Mouse (Mus musculus) CH12.LX (cell line): ENCODE data around the gene Gm4763. TPM values are rescaled to one million over a fixed set of nuclear protein-coding genes. Genes with fewer than 3 reads are reported as not detected.

ENCODE experiments used
- DNase-seq: peaks from one replicate; pipeline ENCODE4 v3.0.0-alpha.2; 2013; ENCODE audit errors: extremely low read depth
- H3K27ac ChIP-seq: 2 replicates; pipeline ENCODE4 v1.5.1; 2012; ENCODE audit warnings: low read depth, mild to moderate bottlenecking, control low read depth, moderate library complexity; ENCODE audit not compliant: insufficient read depth
- H3K27me3 ChIP-seq: replicated peaks from 2 replicates; pipeline ENCODE3; 2012; ENCODE audit warnings: inconsistent platforms
- H3K36me3 ChIP-seq, 2 experiments: replicated peaks in 1 of 2; 2 replicates each; pipeline versions ENCODE3 to v1.6.1; 2012; ENCODE audit warnings: inconsistent platforms in 1 of 2, low read length in 1 of 2, mild to moderate bottlenecking in 1 of 2, mixed read lengths in 1 of 2, moderate library complexity in 1 of 2; ENCODE audit not compliant: control insufficient read depth in 1 of 2, insufficient read depth in 1 of 2
- H3K4me1 ChIP-seq, 2 experiments: 2 replicates each; pipeline ENCODE4 v1.6.1; 2012; ENCODE audit warnings: inconsistent platforms in 1 of 2, moderate library complexity in 1 of 2; ENCODE audit not compliant: insufficient read depth in 2 of 2, control insufficient read depth in 1 of 2
- H3K4me2 ChIP-seq: 2 replicates; pipeline ENCODE4 v1.6.1; 2012; ENCODE audit warnings: low read depth, mild to moderate bottlenecking, control low read depth; ENCODE audit not compliant: poor library complexity, insufficient read depth, severe bottlenecking
- H3K4me3 ChIP-seq, 3 experiments: fragments of 150-350 bp in 1 of 3; sonication (generic) in 1 of 3; replicated peaks in 1 of 3; 2 replicates each; pipeline versions ENCODE3 to v1.5.1; 2011 to 2012; ENCODE audit warnings: low read depth in 2 of 3, low read length in 2 of 3, mild to moderate bottlenecking in 2 of 3, moderate library complexity in 2 of 3, control low read depth in 1 of 3, improper control_type of control experiment in 1 of 3, inconsistent platforms in 1 of 3, mixed read lengths in 1 of 3; ENCODE audit not compliant: poor library complexity in 1 of 3
- H3K79me2 ChIP-seq: replicated peaks from 2 replicates; pipeline ENCODE4 v1.6.1; 2012; ENCODE audit warnings: mild to moderate bottlenecking, moderate library complexity; ENCODE audit not compliant: control insufficient read depth, poor library complexity, insufficient read depth, severe bottlenecking; ENCODE audit errors: extremely low read depth
- H3K9ac ChIP-seq: 2 replicates; pipeline ENCODE4 v1.6.1; 2012; ENCODE audit warnings: low read depth, mild to moderate bottlenecking, control low read depth, moderate library complexity; ENCODE audit not compliant: insufficient read depth
- H3K9me3 ChIP-seq: replicated peaks from 2 replicates; pipeline ENCODE3; 2012; ENCODE audit warnings: low read length, inconsistent platforms, mixed read lengths
- CHD1 ChIP-seq: IDR thresholded peaks from 2 replicates; pipeline ENCODE4 v1.6.1; 2012; ENCODE audit warnings: low read depth, low read length, improper control_type of control experiment, inconsistent platforms
- CTCF ChIP-seq, 2 experiments: IDR thresholded peaks in 1 of 2; conservative IDR thresholded peaks in 1 of 2; 2 replicates each; pipeline ENCODE4 v1.5.1; 2011 to 2012; ENCODE audit warnings: low read depth in 2 of 2, low read length in 2 of 2, improper control_type of control experiment in 1 of 2, inconsistent platforms in 1 of 2, mild to moderate bottlenecking in 1 of 2, moderate library complexity in 1 of 2
- ELF1 ChIP-seq: IDR thresholded peaks from 2 replicates; pipeline ENCODE4 v1.6.1; 2014; ENCODE audit warnings: low read depth, mild to moderate bottlenecking, inconsistent platforms, low read length, improper control_type of control experiment
- EP300 ChIP-seq: IDR thresholded peaks from 2 replicates; pipeline ENCODE4 v1.6.1; 2011; ENCODE audit warnings: low read length, improper control_type of control experiment
- JUND ChIP-seq: conservative IDR thresholded peaks from 2 replicates; pipeline ENCODE4 v1.6.1; 2011; ENCODE audit warnings: low read depth, low read length, improper control_type of control experiment
- MAFK ChIP-seq: IDR thresholded peaks from 2 replicates; pipeline ENCODE4 v1.6.1; 2011; ENCODE audit warnings: low read length, improper control_type of control experiment; ENCODE audit not compliant: insufficient replicate concordance
- MEF2A ChIP-seq: IDR thresholded peaks from 2 replicates; pipeline ENCODE4 v1.6.1; 2014; ENCODE audit warnings: low read depth, mild to moderate bottlenecking, inconsistent platforms, low read length, improper control_type of control experiment, borderline replicate concordance
- MXI1 ChIP-seq: IDR thresholded peaks from 2 replicates; pipeline ENCODE4 v1.6.1; 2011; ENCODE audit warnings: mild to moderate bottlenecking, low read depth, low read length, improper control_type of control experiment
- NELFE ChIP-seq: IDR thresholded peaks from 2 replicates; pipeline ENCODE4 v1.6.1; 2011; ENCODE audit warnings: low read depth, low read length, improper control_type of control experiment
- NRF1 ChIP-seq: IDR thresholded peaks from 2 replicates; pipeline ENCODE4 v1.6.1; 2014; ENCODE audit warnings: low read depth, mild to moderate bottlenecking, inconsistent platforms, low read length, improper control_type of control experiment, moderate library complexity
- PAX5 ChIP-seq: IDR thresholded peaks from 2 replicates; pipeline ENCODE4 v1.6.1; 2012; ENCODE audit warnings: low read length, inconsistent platforms, mixed read lengths
- POLR2AphosphoS2 ChIP-seq: IDR thresholded peaks from 2 replicates; pipeline ENCODE4 v1.6.1; 2011; ENCODE audit warnings: low read depth, low read length, improper control_type of control experiment
- SIN3A ChIP-seq: IDR thresholded peaks from 2 replicates; pipeline ENCODE4 v1.6.1; 2012; ENCODE audit warnings: low read length, improper control_type of control experiment, inconsistent platforms
- TBP ChIP-seq: conservative IDR thresholded peaks from 2 replicates; pipeline ENCODE4 v1.6.1; 2011; ENCODE audit warnings: low read depth, low read length, improper control_type of control experiment
- UBTF ChIP-seq: IDR thresholded peaks from 2 replicates; pipeline ENCODE4 v1.6.1; 2012; ENCODE audit warnings: low read depth, mild to moderate bottlenecking, inconsistent platforms, low read length, improper control_type of control experiment, moderate library complexity
- USF1 ChIP-seq: IDR thresholded peaks from 2 replicates; pipeline ENCODE4 v1.6.1; 2014; ENCODE audit warnings: low read depth, mild to moderate bottlenecking, inconsistent platforms, low read length, improper control_type of control experiment
- ZC3H11A ChIP-seq: IDR thresholded peaks from 2 replicates; pipeline ENCODE4 v1.6.1; 2012; ENCODE audit warnings: low read depth, mild to moderate bottlenecking, inconsistent platforms, low read length, improper control_type of control experiment
- ZNF384 ChIP-seq: IDR thresholded peaks from 2 replicates; pipeline ENCODE4 v1.6.1; 2012; ENCODE audit warnings: low read depth, low read length, improper control_type of control experiment, inconsistent platforms
- dilution Hi-C: fragments of 300-500 bp; cut with MboI; formaldehyde crosslinking; loops from 2 replicates; pipeline ENCODE4 v1.14.3; 2020; ENCODE audit warnings: low sequenced_read_pairs; ENCODE audit not compliant: extremely low pct_unique_long_range_greater_than_20kb, extremely low pct_ligation_motif_present
- in situ Hi-C: fragments of 300-500 bp; cut with MboI; formaldehyde crosslinking; loops from 3 replicates; pipeline ENCODE4 v1.14.3; 2019; ENCODE audit warnings: low sequenced_read_pairs, low pct_ligation_motif_present, low pct_unique_long_range_greater_than_20kb, mixed read lengths
- polyA plus RNA-seq: library from polyadenylated mRNA; unstranded; fragments of >175 nt; gene quantifications from 2 replicates; pipeline ENCODE4 v1.2.1, GENCODE M21; 2012; ENCODE audit warnings: low read depth; ENCODE audit not compliant: insufficient read length
- total RNA-seq, 2 experiments: library from RNA; depleted of rRNA; stranded (reverse); fragments of 300-350 nt in 1 of 2; fragments of >200 nt in 1 of 2; gene quantifications; 2 replicates each; pipeline ENCODE4 v1.2.3; 2012 to 2014

The Gm4763 gene
- total and polyA plus RNA-seq, 3 experiments: not detected

DNA sequence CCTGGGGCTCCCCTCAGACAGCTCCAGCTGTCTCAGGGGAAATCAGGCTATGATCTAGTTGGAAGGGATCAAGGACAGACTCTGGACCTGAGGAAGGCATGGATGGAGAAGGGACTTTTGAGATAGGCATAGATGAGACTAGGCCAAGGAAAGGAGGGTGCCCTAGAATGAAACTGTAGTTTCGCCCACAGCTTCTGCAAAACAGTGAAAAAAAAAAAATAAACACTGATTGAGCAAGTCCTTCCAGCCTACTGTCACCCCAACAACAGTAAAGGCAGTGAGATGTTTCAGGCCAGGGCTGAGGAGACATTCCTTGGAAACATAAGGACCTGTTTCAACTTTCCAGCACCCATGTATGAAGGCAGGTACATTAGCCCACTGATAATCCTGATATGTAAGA lies 31.8 kb upstream of the Gm4763 start:
- in situ Hi-C loops: no loop called here
- Histone ChIP-seq H3K4me3 (no peak overlapping the region), H3K27ac (no peak overlapping the region), H3K27me3 (peaks cover 75% of the 10 kb centered on the region), H3K4me2 (no peak overlapping the region), H3K79me2 (no peaks in the 10 kb centered on the region), H3K9me3 (no peaks in the 10 kb centered on the region), H3K4me1 (no peaks in the 10 kb centered on the region), H3K9ac (no peak overlapping the region), H3K36me3 (no peaks in the 10 kb centered on the region)
- DNase-seq: no peak
- TF ChIP-seq NELFE (no peak), TBP (no peak), MXI1 (no peak), CTCF (conservative IDR thresholded peaks at IDR 0.05 in 1 of 2, IDR thresholded peaks at IDR 0.05 in 1 of 2; ENCODE audit: low read depth in 2 of 2, low read length in 2 of 2) (no peak), EP300 (no peak), ELF1 (no peak), JUND (no peak), MEF2A (no peak), ZC3H11A (no peak), MAFK (no peak), UBTF (no peak), ZNF384 (no peak), SIN3A (no peak), USF1 (no peak), NRF1 (no peak), PAX5 (no peak), CHD1 (no peak)
- dilution Hi-C loops: no loop called here

DNA sequence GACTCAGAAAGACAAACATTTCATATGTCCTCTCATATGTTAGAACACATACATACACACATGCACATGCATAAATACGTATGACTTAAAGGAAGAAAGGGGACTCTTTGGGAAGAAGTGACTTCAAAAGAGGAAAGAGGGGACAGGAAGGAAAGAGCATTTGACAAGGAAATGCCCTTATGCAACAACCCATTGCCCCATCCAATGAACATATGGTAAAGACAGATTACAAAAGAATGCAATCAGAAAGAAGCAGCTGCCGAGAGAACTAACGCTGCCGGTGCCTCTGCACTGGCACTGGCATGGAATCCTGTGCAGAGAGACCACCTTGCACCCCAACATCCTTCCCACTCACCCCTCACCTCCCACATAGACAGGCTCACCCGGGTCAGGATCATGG lies 26.8 kb upstream of the Gm4763 start:
- Histone ChIP-seq H3K9me3 (no peaks in the 10 kb centered on the region), H3K4me2 (no peak overlapping the region), H3K27ac (no peak overlapping the region)
- TF ChIP-seq ZC3H11A (no peak), POLR2AphosphoS2 (no peak), SIN3A (no peak)
- TF ChIP-seq, all 38 proteins: peak for 0
- Histone ChIP-seq H3K4me3 (no peak overlapping the region), H3K4me1 (no peaks in the 10 kb centered on the region), H3K36me3 (no peaks in the 10 kb centered on the region), H3K79me2 (no peaks in the 10 kb centered on the region), H3K27me3 (peaks cover 85% of the 10 kb centered on the region), H3K9ac (no peak overlapping the region)
- in situ Hi-C loops (no loop called here), dilution Hi-C loops (no loop called here)
- no peak for DNase-seq
